Mouse (Mus musculus) adrenal gland, adult 8-10 months (tissue): ENCODE data around the gene Akt3. TPM values are rescaled to one million over a fixed set of nuclear protein-coding genes. Genes with fewer than 3 reads are reported as not detected.
A peak's percentile ranks its signal among the peaks of the same experiment; 100 is the strongest.

Experiments used
- DNase-seq: peaks from one replicate; pipeline ENCODE4 v3.0.0; 2022
- total RNA-seq, 4 experiments: library from RNA; stranded (reverse); gene quantifications; 2 replicates each; pipeline ENCODE4 v1.2.4; 2022

Gene Akt3
- total RNA-seq, 4 experiments from 2014 or later = 31.2 to 43.1 (median 36.3) TPM

DNA sequence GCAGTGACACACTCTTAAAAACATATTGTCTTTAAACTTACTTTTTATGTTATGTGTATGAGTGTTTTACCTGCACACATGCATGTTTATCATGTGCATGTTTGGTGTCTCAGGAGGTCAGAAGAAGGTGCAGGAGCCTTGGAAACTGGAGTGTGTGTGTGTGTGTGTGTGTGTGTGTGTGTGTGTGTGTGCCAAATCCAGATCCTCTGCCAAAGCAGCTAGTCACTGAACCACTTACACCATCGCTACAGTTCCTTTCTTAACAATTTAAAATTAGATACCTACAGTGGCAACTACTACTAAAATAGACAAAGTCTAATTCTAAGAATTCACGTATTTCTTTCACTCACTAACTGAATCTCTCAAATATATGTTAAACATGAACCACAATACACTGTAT is 209.2 kb downstream of the Akt3 start:
- no peak for DNase-seq

DNA sequence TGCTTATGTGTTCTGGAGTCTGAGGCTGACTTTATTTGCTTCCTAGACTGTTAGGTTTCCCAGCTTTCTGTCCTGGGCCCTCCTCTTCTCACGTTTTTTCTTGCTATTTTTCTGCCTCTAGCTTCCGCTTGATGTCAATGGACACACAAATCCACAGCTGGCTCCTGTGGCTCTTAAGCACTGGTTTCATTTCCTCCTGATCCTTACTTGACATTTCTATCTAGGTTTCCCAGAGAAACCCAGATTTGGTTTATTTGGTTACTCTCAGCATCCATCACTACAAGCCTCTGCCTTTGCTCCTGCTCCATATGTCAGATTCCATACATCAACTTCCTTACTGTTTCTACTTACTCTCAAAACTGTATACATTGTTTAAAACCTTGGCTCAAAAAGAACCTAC is 211.0 kb downstream of the Akt3 start:
- DNase-seq = no peak

GRCm38 (mm10) chr1:177045885-177046284 is 212.1 kb downstream of the Akt3 start:
- DNase-seq = no peak

DNA sequence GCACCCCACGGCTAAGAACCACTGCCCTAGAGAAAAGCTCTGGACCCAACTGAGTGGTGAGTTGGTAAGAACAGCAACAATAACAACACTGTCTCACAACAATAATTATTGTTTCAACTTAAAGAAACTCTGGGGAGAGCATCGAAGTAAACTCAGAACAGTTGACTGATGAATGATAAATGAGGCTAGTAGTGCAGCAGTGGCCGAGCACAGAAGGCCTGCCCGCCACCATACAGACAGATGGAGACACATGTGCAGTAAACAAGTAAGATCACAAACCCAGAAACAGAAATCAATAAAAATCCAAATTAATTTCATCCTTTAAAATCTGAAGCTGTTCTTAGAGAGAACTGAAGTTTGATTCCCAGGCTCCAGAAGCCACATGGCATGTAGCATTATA is 217.9 kb downstream of the Akt3 start:
- no peak for DNase-seq

DNA sequence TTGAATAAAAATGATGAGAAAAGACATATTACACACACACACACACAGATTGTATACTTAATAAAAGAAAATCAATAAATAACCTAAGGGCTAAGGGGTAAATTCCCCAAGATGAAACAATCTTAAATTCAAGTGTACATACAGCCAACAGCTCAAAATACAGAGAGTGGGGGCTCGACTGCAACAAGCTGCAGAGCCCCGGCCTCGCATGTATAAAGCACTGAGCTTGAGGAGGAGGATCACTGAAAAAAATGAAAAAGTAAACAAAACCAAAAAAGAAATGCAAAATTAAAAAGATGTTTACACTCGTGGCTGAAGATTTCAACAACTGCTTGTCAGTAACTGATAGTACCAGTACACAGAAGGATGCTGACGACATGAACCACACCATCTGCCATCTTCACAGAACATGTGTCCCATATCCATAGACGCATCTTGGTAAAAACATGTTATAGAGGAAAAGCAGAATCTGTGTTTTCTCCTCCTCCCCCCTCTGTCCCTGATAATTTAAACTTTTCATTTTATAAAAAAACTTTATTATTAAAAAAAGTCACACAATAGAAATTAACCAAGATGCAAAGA is 218.8 kb downstream of the Akt3 start:
- DNase-seq = no peak

DNA sequence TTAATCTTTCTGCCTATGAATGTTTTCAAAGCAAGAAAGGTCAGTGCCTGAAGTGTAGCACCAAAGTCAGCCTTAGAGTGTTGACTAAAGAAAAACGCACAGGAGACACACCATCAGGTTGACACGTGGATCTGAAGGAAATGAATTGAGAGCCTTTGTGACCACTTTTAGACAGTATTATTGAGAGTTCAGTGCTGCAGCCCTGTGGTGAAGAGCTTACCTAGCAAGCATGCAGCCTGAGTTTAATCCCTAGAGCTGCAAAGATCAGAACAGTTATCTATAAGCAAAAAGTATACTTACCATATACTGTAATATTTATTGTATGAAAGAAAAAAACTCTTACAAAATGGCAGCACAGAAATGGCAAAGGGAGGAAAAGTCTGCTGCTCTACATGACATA is 219.6 kb downstream of the Akt3 start:
- DNase-seq = no peak

- DNase-seq = no peak
Observed at GRCm38 (mm10) chr1:177035460-177035859, 222.5 kb downstream of the Akt3 start.

GRCm38 (mm10) chr1:177032233-177032632 is 225.8 kb downstream of the Akt3 start:
- no peak for DNase-seq

GRCm38 (mm10) chr1:177031196-177031595 is 226.8 kb downstream of the Akt3 start:
- no peak for DNase-seq

GRCm38 (mm10) chr1:177030669-177031068 is 227.3 kb downstream of the Akt3 start:
- no peak for DNase-seq

GRCm38 (mm10) chr1:177029032-177029431 is 229.0 kb downstream of the Akt3 start:
- DNase-seq = no peak

DNA sequence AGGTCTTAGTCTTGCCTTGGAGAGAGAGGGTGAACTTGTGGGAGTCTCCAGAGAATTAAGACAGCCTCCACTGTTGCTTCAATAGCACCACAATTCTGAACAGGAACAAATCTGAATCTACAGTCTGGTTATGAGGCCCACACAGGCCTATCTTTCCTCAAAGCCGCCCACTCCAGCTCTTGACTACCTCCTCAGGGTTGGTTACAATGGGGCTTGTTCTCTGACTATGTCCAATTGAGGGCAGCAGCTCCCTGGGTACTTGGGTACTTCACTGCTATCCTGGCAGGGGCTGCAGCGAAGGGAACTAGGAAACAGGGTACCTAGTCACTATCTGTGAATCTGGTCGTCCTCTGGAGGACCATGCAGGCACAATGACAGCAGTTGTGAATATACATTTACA is 230.3 kb downstream of the Akt3 start:
- no peak for DNase-seq

DNA sequence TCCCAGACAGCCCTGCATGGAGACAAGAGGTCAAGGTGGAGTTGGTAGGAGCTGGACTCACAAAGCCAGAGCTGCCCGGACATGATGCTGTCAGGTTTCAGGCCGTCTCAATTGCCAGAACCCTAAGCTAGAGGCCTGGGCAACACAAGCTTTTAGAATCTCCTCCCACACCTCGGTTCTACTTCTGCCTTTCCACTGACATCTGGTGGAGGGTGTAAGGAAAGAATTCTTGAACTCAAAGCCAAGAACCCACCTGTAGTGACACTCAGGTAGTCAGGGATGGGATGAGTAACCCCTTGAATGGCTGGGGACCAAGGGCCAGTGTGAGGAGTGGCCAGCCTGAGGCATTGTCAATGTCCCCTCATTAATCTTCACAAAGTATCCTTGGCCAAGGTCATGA is 235.3 kb downstream of the Akt3 start:
- no peak for DNase-seq

- no peak for DNase-seq
Observed at GRCm38 (mm10) chr1:177019668-177020067, 238.3 kb downstream of the Akt3 start.

DNA sequence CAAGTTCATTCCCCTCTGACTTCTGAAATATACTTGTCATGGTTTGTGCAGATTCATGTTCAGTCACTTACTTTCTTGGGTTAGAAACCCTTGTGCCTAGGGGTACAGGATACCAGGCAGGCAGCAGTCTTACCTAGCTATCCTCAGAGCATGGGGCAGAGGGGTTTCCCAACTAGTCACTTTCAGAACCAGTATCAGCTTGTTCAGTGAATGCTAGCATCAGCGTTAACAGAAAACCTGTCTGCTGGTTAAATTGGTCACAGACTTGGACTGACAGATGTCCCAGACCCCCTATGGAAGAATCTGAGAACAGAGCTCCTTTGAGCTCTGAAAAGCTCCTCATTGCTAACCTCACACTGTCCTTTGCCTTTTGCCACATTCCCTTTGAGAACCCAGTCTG is 239.3 kb downstream of the Akt3 start:
- no peak for DNase-seq

GRCm38 (mm10) chr1:177016729-177017128 is 241.3 kb downstream of the Akt3 start:
- no peak for DNase-seq

DNA sequence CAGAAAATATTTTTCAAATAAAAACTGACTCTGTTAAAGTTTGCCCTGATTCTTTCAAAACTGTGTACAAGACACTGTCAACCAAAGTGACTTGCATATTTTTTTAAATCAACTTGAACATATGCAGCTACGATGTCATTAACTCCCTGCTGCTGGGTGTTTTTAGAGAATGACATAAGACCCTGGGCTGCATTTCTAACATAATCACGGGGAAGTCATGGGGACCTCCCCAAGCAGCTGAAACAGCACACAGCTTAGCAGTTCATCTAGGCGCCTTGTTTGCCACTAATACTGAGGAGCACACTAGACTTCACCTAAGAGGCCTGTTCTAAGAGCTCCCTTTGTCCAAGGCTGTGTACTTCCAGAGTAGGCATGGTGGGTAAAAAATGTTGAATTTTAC is 242.1 kb downstream of the Akt3 start:
- DNase-seq = no peak

DNA sequence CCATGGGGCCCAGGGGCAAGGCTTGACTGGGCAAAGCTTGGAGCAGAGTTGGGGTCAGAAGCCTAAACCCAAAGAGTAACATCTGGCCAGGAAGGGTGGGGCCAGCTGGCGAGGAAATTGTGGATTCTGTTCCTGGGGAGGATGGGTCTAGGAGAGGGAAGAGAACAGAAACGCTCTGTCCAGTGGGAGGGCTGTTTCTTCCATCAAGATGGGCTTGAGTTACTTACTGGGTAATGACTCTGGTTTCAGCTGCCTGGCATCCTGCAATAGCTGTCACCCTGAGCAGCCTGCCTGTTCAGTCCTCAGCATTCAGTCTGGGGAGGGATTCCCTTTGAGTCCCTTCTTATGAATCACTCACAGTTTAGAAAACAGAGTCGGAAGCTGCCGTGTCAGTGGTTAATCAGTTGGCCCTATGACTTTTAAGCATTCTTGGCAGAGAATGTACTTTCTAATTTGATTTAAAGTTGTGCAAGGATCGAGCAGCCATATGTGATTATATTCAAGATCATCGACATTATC is 243.0 kb downstream of the Akt3 start:
- DNase-seq = no peak

DNA sequence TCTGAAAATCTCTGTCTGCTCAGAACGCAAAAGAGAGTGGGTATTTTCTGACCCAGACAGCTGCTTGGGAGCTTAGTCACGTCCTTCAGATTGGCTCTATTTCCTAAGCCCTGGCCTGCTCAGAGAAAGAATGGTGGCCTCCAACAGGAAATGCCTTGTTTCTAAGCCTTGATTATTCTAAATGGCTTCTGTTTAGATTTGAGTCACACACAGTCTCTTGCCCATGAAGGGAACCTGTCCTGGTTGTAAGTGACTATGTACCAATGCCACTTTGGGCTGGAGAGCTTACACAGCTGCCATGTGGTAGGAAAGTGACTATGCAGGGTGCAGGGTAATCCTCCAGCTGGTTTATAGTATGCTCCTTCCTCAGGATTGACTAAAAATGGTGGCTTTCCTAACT is 243.7 kb downstream of the Akt3 start:
- peak; percentile 21 for DNase-seq

DNA sequence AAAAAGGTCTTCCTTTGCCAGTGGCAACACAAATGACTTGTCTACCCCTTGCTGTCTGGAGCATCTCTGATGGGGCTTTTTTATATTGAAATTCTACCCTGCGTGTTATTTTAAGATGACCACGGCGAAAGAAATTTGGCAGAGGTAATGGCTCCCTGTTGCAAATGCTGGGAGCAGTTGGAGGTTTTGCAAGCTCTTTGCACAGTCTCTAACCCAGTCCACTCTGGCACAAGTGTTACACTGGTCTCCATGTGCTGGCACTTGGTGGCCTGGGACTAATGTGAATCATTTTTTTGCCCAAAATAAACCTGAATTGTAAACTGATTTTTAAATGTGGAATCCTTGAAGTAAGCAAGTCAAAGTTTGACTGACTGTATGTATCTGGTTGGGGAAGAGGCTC is 244.2 kb downstream of the Akt3 start:
- no peak for DNase-seq

GRCm38 (mm10) chr1:177013313-177013712 is 244.7 kb downstream of the Akt3 start:
- no peak for DNase-seq

GRCm38 (mm10) chr1:177012774-177013173 is 245.2 kb downstream of the Akt3 start:
- DNase-seq = no peak

GRCm38 (mm10) chr1:177011688-177012087 is 246.3 kb downstream of the Akt3 start:
- DNase-seq = no peak

GRCm38 (mm10) chr1:177010607-177011302 is 247.2 kb downstream of the Akt3 start:
- no peak for DNase-seq
